Mouse (Mus musculus) skeletal muscle tissue, postnatal 0 days (tissue): Measurements from ENCODE around the gene Rnf186. TPM values are rescaled to one million over a fixed set of nuclear protein-coding genes. Genes with fewer than 3 reads are reported as not detected.

Experiments
- polyA plus RNA-seq: library from polyadenylated mRNA; unstranded; fragments of >200 nt; fragmentation: Nextera tagmentation; extraction: Ambion mirVana; gene quantifications from 2 replicates; pipeline ENCODE4 v1.2.1, GENCODE M21; 2015

Gene Rnf186
- polyA plus RNA-seq, result not detected in 2 replicates

DNA sequence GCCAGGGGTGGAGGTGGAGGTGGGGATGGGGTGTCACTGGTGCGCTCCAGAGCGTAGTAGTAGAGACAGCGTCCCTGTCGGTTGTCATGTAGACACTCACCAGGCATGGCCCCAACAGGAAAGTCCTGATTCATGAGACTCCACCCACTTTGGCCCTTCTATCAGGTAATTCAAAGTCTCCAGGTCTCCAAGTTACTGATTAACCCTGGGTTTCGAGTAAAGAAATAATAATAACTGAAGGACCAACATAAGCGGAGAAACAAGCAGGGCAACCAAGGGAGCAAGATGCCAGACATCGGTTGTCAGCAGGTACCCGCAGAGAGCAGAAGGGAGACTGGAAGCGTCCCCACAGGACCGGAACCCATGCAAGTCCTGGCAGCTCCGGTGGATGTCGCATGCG is at the start of gene Rnf186:
Gene Rnf186 (plus strand): TSS at position 247 of the 400 bp plus-strand sequence.

DNA sequence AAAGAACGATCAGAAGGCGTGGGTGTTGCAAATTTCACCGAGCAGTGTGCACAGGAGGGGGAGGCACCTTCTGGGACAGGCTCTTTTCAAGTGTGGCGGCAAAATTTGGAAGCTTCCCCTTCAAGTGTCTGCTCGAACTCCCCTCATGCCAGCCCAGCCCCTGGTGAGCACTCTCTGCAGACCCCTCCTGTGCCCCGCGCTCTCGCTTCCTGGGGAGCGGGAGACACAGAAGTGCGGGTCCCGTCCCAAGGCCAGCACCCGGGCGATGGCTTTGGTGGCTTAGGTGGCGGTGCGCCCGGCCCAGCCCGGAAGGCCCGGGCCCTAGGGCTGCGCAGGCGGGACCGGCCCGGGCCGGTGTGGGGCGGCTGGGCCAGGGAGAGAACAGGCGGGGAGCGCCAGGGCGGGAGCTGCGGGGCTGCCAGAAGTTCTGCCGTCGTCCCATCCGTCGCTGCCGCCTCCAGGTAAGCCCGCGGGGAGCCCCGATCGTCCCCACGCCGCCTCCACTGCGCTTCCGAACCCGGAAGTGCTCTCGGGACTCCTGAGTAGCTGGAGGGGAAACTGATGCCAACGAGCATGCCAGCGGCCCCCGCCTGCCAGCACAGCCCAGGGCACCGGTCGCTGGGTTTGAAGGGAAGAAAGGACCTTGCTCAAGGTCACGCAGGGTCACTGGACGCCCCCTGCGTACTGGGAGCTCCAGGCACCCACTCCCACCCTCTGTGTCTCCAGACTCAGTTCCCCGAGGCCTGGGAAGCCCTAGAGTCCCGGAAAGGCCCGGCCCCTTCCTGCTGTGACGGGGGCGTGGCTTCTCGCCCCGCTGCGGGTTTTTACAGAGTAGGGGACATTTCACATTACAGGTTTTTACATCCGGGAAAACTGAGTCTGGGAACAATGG is 6.2 kb downstream of the Rnf186 start, which contains the start of gene Tmco4:
Gene Tmco4 (plus strand): TSS at position 62 of the 892 bp plus-strand sequence.

Other genes starting within 250 kb of the Rnf186 start
- gene Pla2g2c, start 242.3 kb upstream of the Rnf186 start, polyA plus RNA-seq, result 0.18 and 0.21 TPM in 2 replicates
- 0.31 and 0.37 TPM in 2 replicates for gene Ubxn10, start 229.9 kb upstream of the Rnf186 start, polyA plus RNA-seq
- gene Pla2g2f, start 209.5 kb upstream of the Rnf186 start, polyA plus RNA-seq, result 3.3 TPM in 1 of 2 replicates, not detected in the other
- 0.12 and 0.40 TPM in 2 replicates for gene Pla2g2d, start 191.4 kb upstream of the Rnf186 start, polyA plus RNA-seq
- gene Pla2g5, start 103.6 kb upstream of the Rnf186 start, polyA plus RNA-seq, result 1.8 and 1.9 TPM in 2 replicates
- gene Gm13030, start 93.1 kb upstream of the Rnf186 start, polyA plus RNA-seq, result not detected in 2 replicates
- gene Pla2g2e, start 89.2 kb upstream of the Rnf186 start, polyA plus RNA-seq, result 0.40 TPM in 1 of 2 replicates, not detected in the other
- gene Otud3, start 53.2 kb upstream of the Rnf186 start, polyA plus RNA-seq, result 4.2 and 4.5 TPM in 2 replicates
- 3.7 and 4.1 TPM in 2 replicates for gene Tmco4, start 5.8 kb downstream of the Rnf186 start, polyA plus RNA-seq
- gene Htr6, start 108.5 kb downstream of the Rnf186 start, polyA plus RNA-seq, result not detected in 2 replicates
- 57.6 and 57.9 TPM in 2 replicates for gene Nbl1, start 125.9 kb downstream of the Rnf186 start, polyA plus RNA-seq
- 769 and 838 TPM in 2 replicates for gene Minos1, start 164.0 kb downstream of the Rnf186 start, polyA plus RNA-seq
- 350 and 374 TPM in 2 replicates for gene Capzb, start 225.8 kb downstream of the Rnf186 start, polyA plus RNA-seq